Mouse (Mus musculus) heart, embryonic 13.5 days (tissue): ENCODE results near the gene Ndufa13. TPM values are rescaled to one million over a fixed set of nuclear protein-coding genes. Genes with fewer than 3 reads are reported as not detected.

Experiments used
- ATAC-seq: fragments of 200-750 bp; cut with Nextera tagmentation; 2 replicates; pipeline ENCODE4 v1.8.0; 2017; ENCODE audit warnings: moderate TSS enrichment; ENCODE audit not compliant: insufficient number of reproducible peaks, low FRiP score, low TSS enrichment; ENCODE audit errors: extremely low read depth
- H3K27ac ChIP-seq: fragments of 300-500 bp; sonication (generic); replicated peaks from 2 replicates; pipeline ENCODE4 v1.5.1; 2015; ENCODE audit warnings: moderate library complexity, mild to moderate bottlenecking, inconsistent platforms
- H3K27me3 ChIP-seq: fragments of 300-500 bp; sonication (generic); replicated peaks from 2 replicates; pipeline ENCODE4 v1.6.1; 2015; ENCODE audit warnings: mild to moderate bottlenecking, inconsistent platforms
- H3K36me3 ChIP-seq: fragments of 300-500 bp; sonication (generic); 2 replicates; pipeline ENCODE4 v1.6.1; 2015; ENCODE audit warnings: mild to moderate bottlenecking, inconsistent platforms
- H3K4me1 ChIP-seq: fragments of 300-500 bp; sonication (generic); 2 replicates; pipeline ENCODE4 v1.6.1; 2015; ENCODE audit warnings: inconsistent platforms
- H3K4me2 ChIP-seq: fragments of 300-500 bp; sonication (generic); 2 replicates; pipeline ENCODE4 v1.6.1; 2015; ENCODE audit warnings: inconsistent platforms, mild to moderate bottlenecking, moderate library complexity
- H3K4me3 ChIP-seq: fragments of 300-500 bp; sonication (generic); 2 replicates; pipeline ENCODE4 v1.5.1; 2015; ENCODE audit warnings: moderate library complexity, mild to moderate bottlenecking, inconsistent platforms
- H3K9ac ChIP-seq: fragments of 300-500 bp; sonication (generic); 2 replicates; pipeline ENCODE4 v1.6.1; 2015; ENCODE audit warnings: inconsistent platforms, mild to moderate bottlenecking, moderate library complexity
- H3K9me3 ChIP-seq: fragments of 300-500 bp; sonication (generic); 2 replicates; pipeline ENCODE4 v1.6.1; 2016; ENCODE audit warnings: inconsistent platforms
- WGBS: fragments of 180-500 bp; shearing (Covaris S2); methylation state at CpG from one replicate; pipeline ENCODE4 v1.1.7; 2015; ENCODE audit warnings: mixed read lengths; 5-methylcytosine and 5-hydroxymethylcytosine counted together
- polyA plus RNA-seq: library from polyadenylated mRNA; unstranded; fragments of >200 nt; fragmentation: Nextera tagmentation; extraction: Ambion mirVana; gene quantifications from 2 replicates; pipeline ENCODE4 v1.2.1, GENCODE M21; 2015

Ndufa13 gene
- polyA plus RNA-seq, 1 experiment from 2014 or later, result 304 TPM

DNA sequence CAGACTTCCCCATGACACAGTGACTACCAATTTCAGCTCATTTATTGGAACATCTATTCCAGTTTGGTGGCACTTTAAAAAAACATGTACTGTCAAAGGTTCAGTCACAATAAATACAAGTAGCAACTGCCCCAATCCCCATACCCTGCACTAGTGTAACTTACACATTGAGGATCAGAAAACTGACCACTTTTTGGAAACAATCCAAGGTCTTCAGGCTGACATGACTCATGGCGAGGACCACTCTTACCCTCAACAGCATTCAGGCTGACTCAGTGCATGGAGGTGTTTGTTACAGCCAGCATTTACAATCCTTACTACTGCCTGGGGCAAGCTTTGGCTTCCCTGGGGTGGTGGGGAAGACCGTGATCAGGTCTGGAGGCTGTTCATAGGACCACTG, 4.7 kb upstream of the Ndufa13 start:
- ATAC-seq, result no peak
- Histone ChIP-seq H3K4me3 (no peak overlapping the region), H3K36me3 (peaks cover 50% of the 10 kb centered on the region), H3K27me3 (no peaks in the 10 kb centered on the region), H3K27ac (no peak overlapping the region; the same call in 1 of the 2 replicates), H3K9ac (no peak overlapping the region), H3K4me1 (peaks cover 44% of the 10 kb centered on the region), H3K4me2 (no peak overlapping the region), H3K9me3 (no peaks in the 10 kb centered on the region)
- 76% methylated on average over 2 of the region's 2 CpGs for WGBS

DNA sequence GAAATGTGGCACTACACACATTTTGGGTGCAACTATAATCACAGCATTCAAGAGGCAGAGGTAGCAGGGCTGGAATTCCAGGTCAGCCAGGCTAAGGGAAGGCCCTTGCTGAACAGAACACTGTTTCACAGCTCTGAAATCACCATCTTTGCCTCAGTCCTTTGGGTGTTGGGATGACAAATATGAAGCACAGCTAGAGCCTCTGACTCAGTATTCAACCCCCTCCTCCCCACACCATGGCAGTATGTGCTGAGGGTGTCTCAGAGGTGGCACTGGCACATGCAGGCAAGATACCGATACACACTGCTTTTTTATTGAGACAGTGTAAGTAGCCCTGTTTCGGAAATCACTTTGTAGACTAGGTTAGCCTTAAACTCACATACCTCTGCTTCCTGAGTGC, 3.9 kb upstream of the Ndufa13 start:
- Histone ChIP-seq H3K4me3 (no peak overlapping the region), H3K27me3 (no peaks in the 10 kb centered on the region), H3K27ac (0 out of 2 replicates have a peak overlapping the region, but pooled peaks have one; percentile 2), H3K9ac (no peak overlapping the region; the same call in 1 of the 2 replicates), H3K36me3 (peaks cover 42% of the 10 kb centered on the region), H3K4me1 (peaks cover 49% of the 10 kb centered on the region), H3K9me3 (no peaks in the 10 kb centered on the region), H3K4me2 (no peak overlapping the region)
- no peak for ATAC-seq
- WGBS, result 86% methylated on average over 2 of the region's 2 CpGs

DNA sequence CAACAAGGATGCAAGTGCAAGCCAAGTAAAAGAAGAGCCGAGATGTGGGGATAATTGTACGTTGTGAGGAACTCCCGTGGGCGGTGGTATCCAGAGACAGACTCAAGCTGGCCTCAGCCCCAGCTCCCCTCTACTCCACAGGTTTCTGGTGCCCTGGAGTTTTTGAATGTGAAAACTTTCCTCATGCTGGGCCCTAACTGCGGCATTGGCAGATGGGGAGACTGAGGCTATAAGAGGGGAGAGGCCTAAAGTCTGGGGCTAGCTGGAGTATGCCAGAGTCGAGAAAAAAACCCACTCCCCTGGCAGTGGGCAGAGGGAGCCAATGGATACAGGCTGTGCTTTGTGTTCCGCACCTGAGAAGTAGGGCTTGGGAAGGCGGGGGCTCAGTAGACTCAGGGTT, 1.7 kb upstream of the Ndufa13 start:
- WGBS, result 71% methylated on average over 8 of the region's 8 CpGs
- H3K4me3 ChIP-seq, result peak overlapping the region; percentile 75; the same call in 1 of the 2 replicates
- no peaks in the 10 kb centered on the region for H3K9me3 ChIP-seq
- H3K27me3 ChIP-seq, result no peaks in the 10 kb centered on the region
- peaks cover 67% of the 10 kb centered on the region for H3K4me1 ChIP-seq
- peaks cover 29% of the 10 kb centered on the region for H3K36me3 ChIP-seq
- H3K9ac ChIP-seq, result no peak overlapping the region
- H3K4me2 ChIP-seq, result peak overlapping the region; percentile 95
- no peak for ATAC-seq
- no peak overlapping the region for H3K27ac ChIP-seq

DNA sequence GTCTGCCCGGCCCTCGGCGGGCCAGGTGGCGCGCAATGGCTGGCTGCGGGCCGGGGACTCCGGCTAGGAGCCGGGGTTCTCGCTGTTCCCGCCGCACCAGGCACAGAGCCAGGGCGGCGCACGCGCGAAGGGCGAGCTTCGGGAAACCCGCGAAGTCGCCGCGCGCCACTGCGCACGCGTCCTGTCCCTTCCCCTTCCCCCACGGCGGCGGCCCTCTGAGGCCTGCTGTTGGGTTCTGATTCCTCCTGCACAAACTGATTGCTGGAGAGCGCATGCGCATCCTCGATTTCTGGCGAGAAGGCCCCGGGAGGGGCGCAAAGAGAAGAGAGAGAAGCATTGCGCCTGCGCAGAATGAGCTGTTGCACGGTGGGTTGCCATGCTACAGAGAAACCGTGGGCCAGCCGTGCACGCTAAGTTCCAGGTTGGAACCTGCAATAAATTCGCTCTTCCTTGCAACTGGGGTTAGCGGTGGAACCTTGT, 745 bp upstream of the Ndufa13 start:
- Histone ChIP-seq H3K4me3 (peak overlapping the region; percentile 75), H3K9me3 (no peaks in the 10 kb centered on the region), H3K36me3 (peaks cover 29% of the 10 kb centered on the region), H3K4me1 (peaks cover 71% of the 10 kb centered on the region), H3K27ac (peak overlapping the region; percentile 91), H3K27me3 (no peaks in the 10 kb centered on the region), H3K9ac (peak overlapping the region; percentile 91), H3K4me2 (peak overlapping the region; percentile 95)
- peak; percentile 81 for ATAC-seq
- under 1% methylated on average over 45 of the region's 45 CpGs for WGBS

DNA sequence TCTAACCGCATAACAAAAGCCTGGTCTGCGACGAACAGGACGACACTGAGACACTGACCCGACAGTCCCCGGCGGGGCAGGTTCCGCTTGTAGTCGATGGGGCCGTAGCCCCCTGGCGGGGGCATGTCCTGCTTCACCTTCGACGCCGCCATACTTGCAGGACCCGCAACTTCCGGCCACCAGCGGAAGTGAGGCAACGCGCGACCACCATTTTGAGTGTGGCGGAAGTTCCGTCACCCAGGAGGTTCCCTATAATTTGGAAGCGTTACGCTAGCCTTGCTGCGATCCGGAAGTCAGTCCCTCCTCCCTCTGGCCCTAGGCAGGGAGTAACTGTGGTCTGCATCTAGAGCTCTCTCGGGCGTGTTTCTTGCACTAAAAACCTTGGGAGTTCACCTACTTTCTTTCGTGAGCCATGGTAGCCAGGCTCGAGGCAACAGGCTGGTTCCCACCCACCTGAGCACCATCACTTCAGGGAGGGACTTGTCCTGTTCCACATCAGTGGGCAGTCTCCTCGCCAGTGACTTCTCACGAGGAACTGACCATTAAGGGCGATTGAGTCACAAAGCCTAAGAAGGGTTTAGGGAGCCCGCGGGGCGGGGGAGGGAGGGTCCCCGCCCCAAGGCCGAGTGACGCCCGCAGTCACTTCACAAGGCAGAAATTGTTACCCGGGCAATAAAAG, 735 bp downstream of the Ndufa13 start:
- WGBS, result 2% methylated on average over 41 of the region's 41 CpGs

DNA sequence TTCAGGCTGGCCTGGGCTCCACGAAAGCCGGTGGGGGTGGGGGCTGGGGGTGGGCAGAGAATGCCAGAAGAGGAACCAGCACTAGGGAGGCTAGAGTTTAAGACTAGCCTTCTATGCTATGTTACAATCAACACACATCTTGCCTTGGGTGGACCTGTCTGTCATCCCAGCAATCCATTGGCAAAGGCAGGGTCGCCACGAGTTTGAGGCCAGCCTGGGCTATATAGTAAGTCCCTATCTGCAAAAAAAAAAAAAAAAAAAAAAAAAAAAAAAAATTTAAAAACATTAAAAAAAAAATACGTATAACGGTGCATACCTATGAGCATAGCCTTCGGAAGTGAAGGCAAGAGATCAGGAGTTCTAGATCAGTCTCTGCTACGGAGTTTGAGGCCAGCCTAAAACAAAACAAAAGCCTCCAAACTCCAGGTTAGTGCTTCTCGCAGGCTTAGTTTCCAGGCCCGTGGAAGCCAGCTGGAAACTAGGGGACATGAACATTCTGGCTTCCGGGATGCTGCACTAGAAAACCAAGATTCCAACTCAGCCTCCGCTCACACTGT, 1.4 kb downstream of the Ndufa13 start:
- Histone ChIP-seq H3K27ac (peak overlapping the region; percentile 91), H3K4me1 (peaks cover 79% of the 10 kb centered on the region), H3K36me3 (peaks cover 32% of the 10 kb centered on the region), H3K27me3 (no peaks in the 10 kb centered on the region), H3K9me3 (no peaks in the 10 kb centered on the region), H3K4me2 (peak overlapping the region; percentile 95), H3K9ac (peak overlapping the region; percentile 91), H3K4me3 (peak overlapping the region; percentile 75)
- WGBS, result 15% methylated on average over 12 of the region's 12 CpGs
- no peak for ATAC-seq

More for the DNA sequence above, 735 bp downstream of the Ndufa13 start:
- H3K27me3 ChIP-seq, result no peaks in the 10 kb centered on the region
- H3K4me1 ChIP-seq, result peaks cover 79% of the 10 kb centered on the region
- H3K36me3 ChIP-seq, result peaks cover 26% of the 10 kb centered on the region
- peak overlapping the region; percentile 75 for H3K4me3 ChIP-seq
- peak; percentile 35 for ATAC-seq
- H3K27ac ChIP-seq, result peak overlapping the region; percentile 91
- peak overlapping the region; percentile 95 for H3K4me2 ChIP-seq
- H3K9me3 ChIP-seq, result no peaks in the 10 kb centered on the region
- H3K9ac ChIP-seq, result peak overlapping the region; percentile 91

DNA sequence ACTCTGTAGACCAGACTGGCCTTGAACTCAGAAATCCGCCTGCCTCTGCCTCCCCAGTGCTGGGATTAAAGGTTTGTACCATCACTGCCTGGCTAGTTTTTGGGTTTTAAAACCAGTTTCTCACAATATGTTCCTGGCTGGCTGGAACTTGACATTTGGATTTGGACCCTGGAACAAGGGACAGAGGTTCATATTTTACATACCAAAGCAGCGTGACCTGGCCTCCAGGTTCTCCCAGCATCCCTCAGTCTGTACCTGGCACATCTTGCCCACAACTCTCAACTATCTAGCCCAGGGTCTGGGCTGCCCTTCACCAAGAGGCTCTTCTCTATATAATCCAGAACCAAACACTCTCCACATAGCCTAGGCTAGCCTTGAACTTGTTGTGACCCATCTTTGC, 2.5 kb downstream of the Ndufa13 start:
- Histone ChIP-seq H3K9ac (0 out of 2 replicates have a peak overlapping the region, but pooled peaks have one; percentile 25), H3K4me2 (peak overlapping the region; percentile 95), H3K27me3 (no peaks in the 10 kb centered on the region), H3K4me3 (no peak overlapping the region), H3K4me1 (peaks cover 81% of the 10 kb centered on the region), H3K36me3 (peaks cover 37% of the 10 kb centered on the region), H3K27ac (no peak overlapping the region), H3K9me3 (no peaks in the 10 kb centered on the region)
- no peak for ATAC-seq
- WGBS, result 88% methylated on average over 2 of the region's 2 CpGs

DNA sequence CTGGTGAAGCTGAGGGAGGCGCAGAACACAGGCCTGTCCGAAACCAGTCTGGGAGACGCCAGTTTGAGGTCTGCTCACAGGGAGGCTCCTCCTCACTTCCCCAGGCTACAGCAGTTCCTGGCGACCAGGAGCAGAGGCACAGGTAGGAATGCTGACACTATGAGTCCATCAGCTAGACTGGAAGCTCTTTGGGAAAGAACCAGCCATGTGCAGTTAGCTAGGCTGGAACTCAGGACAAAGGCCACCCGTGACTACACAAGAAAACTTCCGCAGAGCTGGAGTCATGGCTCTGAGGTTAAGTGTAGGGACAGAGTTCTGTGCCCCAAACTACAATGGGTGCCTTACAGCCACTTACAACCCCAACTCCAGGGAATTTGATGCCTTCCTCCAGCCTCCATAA, 4.5 kb downstream of the Ndufa13 start:
- 84% methylated on average over 6 of the region's 6 CpGs for WGBS
- Histone ChIP-seq H3K4me1 (peaks cover 80% of the 10 kb centered on the region), H3K4me2 (no peak overlapping the region), H3K36me3 (peaks cover 56% of the 10 kb centered on the region), H3K9ac (no peak overlapping the region; the same call in 1 of the 2 replicates), H3K4me3 (no peak overlapping the region), H3K27me3 (no peaks in the 10 kb centered on the region), H3K27ac (no peak overlapping the region), H3K9me3 (no peaks in the 10 kb centered on the region)
- no peak for ATAC-seq

DNA sequence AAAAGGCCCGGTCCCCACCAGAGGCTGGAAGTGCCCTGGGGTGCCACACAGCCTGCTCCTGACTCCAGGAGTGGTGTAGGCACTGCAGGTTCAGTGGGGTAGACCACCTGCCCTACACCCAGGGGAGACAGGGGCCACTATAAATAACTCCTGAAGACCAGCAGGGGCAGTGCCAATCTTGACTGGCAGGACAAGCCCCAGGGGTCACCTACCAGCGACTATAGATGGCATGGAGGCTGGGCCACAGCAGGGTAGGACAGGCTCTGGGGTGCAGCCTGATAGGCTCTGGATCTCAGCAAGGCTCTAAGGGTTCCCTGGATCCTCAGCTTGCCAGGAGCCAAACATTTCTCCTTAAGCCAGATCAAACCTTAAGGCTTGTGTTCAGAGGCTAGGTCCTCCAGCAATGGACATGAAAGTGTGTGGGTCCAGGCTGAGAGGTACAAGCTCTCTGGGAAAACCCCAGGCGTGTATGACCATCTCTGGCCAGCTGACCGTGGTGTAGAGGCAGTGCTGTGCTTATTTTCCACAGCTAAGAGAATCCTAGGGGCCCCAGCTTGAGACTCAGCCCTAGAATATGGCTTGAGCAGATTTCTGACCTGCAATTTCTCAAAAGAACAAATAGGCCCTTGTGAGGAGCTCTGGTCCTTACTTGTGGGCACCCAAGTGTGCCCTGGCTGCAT, 6.4 kb downstream of the Ndufa13 start:
- Histone ChIP-seq H3K36me3 (peaks cover 65% of the 10 kb centered on the region), H3K27ac (no peak overlapping the region), H3K9me3 (no peaks in the 10 kb centered on the region), H3K4me1 (peaks cover 70% of the 10 kb centered on the region), H3K9ac (peak overlapping the region; percentile 53), H3K4me3 (no peak overlapping the region), H3K4me2 (no peak overlapping the region), H3K27me3 (peaks cover 7% of the 10 kb centered on the region)
- WGBS, result 72% methylated on average over 4 of the region's 4 CpGs
- no peak for ATAC-seq

DNA sequence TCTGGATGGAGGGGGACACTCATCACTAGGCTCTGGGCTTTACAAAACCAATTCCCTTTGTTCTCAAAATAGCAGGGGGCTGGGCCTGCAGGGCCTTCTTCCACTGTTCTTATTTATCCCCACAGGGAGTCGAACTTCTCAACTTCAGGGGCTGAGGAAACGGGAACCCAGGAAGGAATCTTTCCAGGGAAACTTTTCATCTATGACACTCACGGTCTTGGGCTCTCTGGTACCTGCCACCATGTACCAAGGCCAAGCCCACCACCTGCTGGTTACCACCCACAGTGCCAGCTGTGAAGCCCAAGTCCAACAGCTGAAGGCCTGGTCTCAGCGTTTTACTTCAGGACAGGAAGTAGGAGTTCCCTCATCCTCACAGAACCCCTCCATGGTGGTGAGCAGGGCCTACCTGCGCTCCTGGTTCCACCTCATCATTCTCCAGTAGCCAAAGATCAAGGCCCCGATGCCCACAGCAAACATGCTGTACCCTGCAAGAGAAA, 7.5 kb downstream of the Ndufa13 start:
- ATAC-seq, result no peak
- peaks cover 65% of the 10 kb centered on the region for H3K36me3 ChIP-seq
- H3K27ac ChIP-seq, result no peak overlapping the region
- WGBS, result 62% methylated on average over 6 of the region's 6 CpGs
- peak overlapping the region; percentile 28 for H3K9ac ChIP-seq
- H3K4me2 ChIP-seq, result no peak overlapping the region
- no peaks in the 10 kb centered on the region for H3K9me3 ChIP-seq
- H3K4me3 ChIP-seq, result no peak overlapping the region
- peaks cover 62% of the 10 kb centered on the region for H3K4me1 ChIP-seq
- peaks cover 18% of the 10 kb centered on the region for H3K27me3 ChIP-seq

DNA sequence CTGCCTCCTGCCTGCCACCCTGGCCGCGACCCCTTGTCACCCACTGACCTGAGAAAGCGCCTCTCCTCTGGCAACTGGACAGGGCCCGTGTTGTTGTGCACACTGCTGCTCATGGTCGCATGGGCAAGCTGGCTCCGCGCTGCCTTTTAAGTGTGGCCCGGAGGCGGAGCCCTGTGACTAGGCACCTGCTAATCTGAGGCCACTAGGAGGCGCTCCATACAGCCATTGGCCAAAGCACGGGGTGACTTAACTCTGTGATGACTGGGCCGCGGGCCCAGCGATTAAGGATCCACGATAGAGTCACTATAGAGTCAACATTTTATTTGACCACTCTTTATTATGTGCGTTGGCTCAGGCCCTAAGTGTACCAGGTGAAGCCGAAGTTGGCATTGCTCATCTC, 8.5 kb downstream of the Ndufa13 start:
- WGBS, result 50% methylated on average over 17 of the region's 17 CpGs
- Histone ChIP-seq H3K4me2 (no peak overlapping the region), H3K9ac (no peak overlapping the region), H3K27me3 (peaks cover 28% of the 10 kb centered on the region), H3K4me1 (peaks cover 60% of the 10 kb centered on the region), H3K4me3 (no peak overlapping the region), H3K27ac (no peak overlapping the region), H3K36me3 (peaks cover 56% of the 10 kb centered on the region), H3K9me3 (no peaks in the 10 kb centered on the region)
- ATAC-seq, result no peak
